Mouse (Mus musculus): ENCODE results near the gene Adam1a. TPM values are rescaled to one million over a fixed set of nuclear protein-coding genes. Genes with fewer than 3 reads are reported as not detected.

Adam1a gene
- polyA plus RNA-seq, 1 experiment from 2014 or later = 1.5 TPM

GRCm38 (mm10) chr5:121472411-121472810, 72.9 kb downstream of the Adam1a start:
- 85% methylated on average over 2 of the region's 2 CpGs for WGBS
- no peak overlapping the region for H3K9ac ChIP-seq
- ATAC-seq (ENCODE audit: insufficient number of reproducible peaks, low FRiP score, low TSS enrichment, low read depth) = no peak
- no peak overlapping the region for H3K27ac ChIP-seq
- H3K36me3 ChIP-seq = no peaks in the 10 kb centered on the region
- H3K4me1 ChIP-seq = no peaks in the 10 kb centered on the region
- no peak overlapping the region for H3K4me2 ChIP-seq
- H3K27me3 ChIP-seq = no peaks in the 10 kb centered on the region
- no peaks in the 10 kb centered on the region for H3K9me3 ChIP-seq
- H3K4me3 ChIP-seq = no peak overlapping the region

- H3K9me3 ChIP-seq = no peaks in the 10 kb centered on the region
- ATAC-seq (ENCODE audit: insufficient number of reproducible peaks, low FRiP score, low TSS enrichment, low read depth) = no peak
- no peak overlapping the region for H3K4me3 ChIP-seq
- H3K4me1 ChIP-seq = no peaks in the 10 kb centered on the region
- H3K27ac ChIP-seq = no peak overlapping the region
- 11% methylated on average over 3 of the region's 3 CpGs for WGBS
- no peaks in the 10 kb centered on the region for H3K36me3 ChIP-seq
- H3K27me3 ChIP-seq = no peaks in the 10 kb centered on the region
- H3K4me2 ChIP-seq = no peak overlapping the region
- H3K9ac ChIP-seq = no peak overlapping the region
These were observed 75.7 kb downstream of the Adam1a start for GRCm38 (mm10) chr5:121469566-121469965.

Other genes with a start within 250 kb of the Adam1a start
- 74.4 and 75.9 TPM in 2 replicates for gene Trafd1, start 159.8 kb downstream of the Adam1a start, polyA plus RNA-seq (2015; fragmentation: Nextera tagmentation; extraction: Ambion mirVana)
- gene Naa25, start 147.5 kb downstream of the Adam1a start, polyA plus RNA-seq (2015; fragmentation: Nextera tagmentation; extraction: Ambion mirVana) = 42.1 and 47.1 TPM in 2 replicates
- 1.4 and 4.6 TPM in 2 replicates for gene Tmem116, start 93.6 kb downstream of the Adam1a start, polyA plus RNA-seq (2015; fragmentation: Nextera tagmentation; extraction: Ambion mirVana)
- 198 and 203 TPM in 2 replicates for gene Erp29, start 93.0 kb downstream of the Adam1a start, polyA plus RNA-seq (2015; fragmentation: Nextera tagmentation; extraction: Ambion mirVana)
- gene Adam1b, start 42.0 kb downstream of the Adam1a start, polyA plus RNA-seq (2015; fragmentation: Nextera tagmentation; extraction: Ambion mirVana) = 0.08 and 0.10 TPM in 2 replicates
- not detected in 2 replicates for gene Gm42878, start within 50 bp of the Adam1a start, polyA plus RNA-seq (2015; fragmentation: Nextera tagmentation; extraction: Ambion mirVana)
- 47.9 and 56.1 TPM in 2 replicates for gene Mapkapk5, start 423 bp upstream of the Adam1a start, polyA plus RNA-seq (2015; fragmentation: Nextera tagmentation; extraction: Ambion mirVana)
- gene Aldh2, start 48.3 kb upstream of the Adam1a start, polyA plus RNA-seq (2015; fragmentation: Nextera tagmentation; extraction: Ambion mirVana) = 249 and 251 TPM in 2 replicates
- 1.8 and 3.1 TPM in 2 replicates for gene Acad12, start 73.5 kb upstream of the Adam1a start, polyA plus RNA-seq (2015; fragmentation: Nextera tagmentation; extraction: Ambion mirVana)
- 2.2 and 3.3 TPM in 2 replicates for gene Acad10, start 115.0 kb upstream of the Adam1a start, polyA plus RNA-seq (2015; fragmentation: Nextera tagmentation; extraction: Ambion mirVana)
- 43.9 and 46.4 TPM in 2 replicates for gene Brap, start 115.1 kb upstream of the Adam1a start, polyA plus RNA-seq (2015; fragmentation: Nextera tagmentation; extraction: Ambion mirVana)
- 48.5 and 49.4 TPM in 2 replicates for gene Atxn2, start 165.9 kb upstream of the Adam1a start, polyA plus RNA-seq (2015; fragmentation: Nextera tagmentation; extraction: Ambion mirVana)

Data from limb, embryonic 15.5 days (tissue).